Mouse (Mus musculus) kidney, adult 2 months (tissue): Measurements from ENCODE around the gene Mrpl35.

Experiments used
- CTCF ChIP-seq: fragments of 200-500 bp; conservative IDR thresholded peaks from 2 replicates; pipeline ENCODE4 v1.5.1; 2011; ENCODE audit warnings: low read depth, mild to moderate bottlenecking, control low read depth, low read length, moderate library complexity, mixed read lengths; ENCODE audit not compliant: insufficient read depth, insufficient read length
- POLR2A ChIP-seq: fragments of 200-500 bp; IDR thresholded peaks from one replicate; pipeline ENCODE4 v1.6.1; 2011; ENCODE audit warnings: low read depth, low read length, control low read depth

- TF ChIP-seq CTCF: no peak
- TF ChIP-seq POLR2A: no peak
These were observed 3.0 kb upstream of the Mrpl35 start for GRCm38 (mm10) chr6:71829768-71830167.
